Mouse (Mus musculus): Measurements from ENCODE around the gene Rpl3. TPM values are rescaled to one million over a fixed set of nuclear protein-coding genes. Genes with fewer than 3 reads are reported as not detected.

Rpl3 gene
- total RNA-seq, 1 experiment from 2014 or later: 642 TPM

GRCm38 (mm10) chr15:80065414-80065813, 26.3 kb downstream of the Rpl3 start:
- DNase-seq: peak; percentile 72

DNA sequence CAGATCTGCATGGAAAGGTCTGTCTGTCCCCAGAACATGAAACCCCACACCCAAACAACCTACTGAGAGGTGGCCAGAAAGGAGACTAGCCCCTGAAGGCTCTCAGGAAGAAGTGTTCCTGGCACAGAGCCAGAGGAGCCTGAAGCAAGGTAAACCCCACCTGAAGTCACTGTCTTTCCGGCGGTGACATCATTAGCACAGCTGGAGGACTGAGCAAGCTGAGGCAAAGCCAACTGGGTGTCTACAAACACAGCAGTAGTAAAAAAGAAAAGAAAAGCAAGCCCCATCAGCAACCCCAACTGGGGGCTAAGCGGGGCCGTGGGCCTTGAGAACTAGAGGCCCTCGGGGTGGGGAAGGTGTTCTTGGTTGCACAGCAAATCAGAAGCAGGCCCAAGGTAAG, 26.7 kb downstream of the Rpl3 start:
- DNase-seq: no peak

GRCm38 (mm10) chr15:80062821-80063220, 28.8 kb downstream of the Rpl3 start:
- no peak for DNase-seq

DNA sequence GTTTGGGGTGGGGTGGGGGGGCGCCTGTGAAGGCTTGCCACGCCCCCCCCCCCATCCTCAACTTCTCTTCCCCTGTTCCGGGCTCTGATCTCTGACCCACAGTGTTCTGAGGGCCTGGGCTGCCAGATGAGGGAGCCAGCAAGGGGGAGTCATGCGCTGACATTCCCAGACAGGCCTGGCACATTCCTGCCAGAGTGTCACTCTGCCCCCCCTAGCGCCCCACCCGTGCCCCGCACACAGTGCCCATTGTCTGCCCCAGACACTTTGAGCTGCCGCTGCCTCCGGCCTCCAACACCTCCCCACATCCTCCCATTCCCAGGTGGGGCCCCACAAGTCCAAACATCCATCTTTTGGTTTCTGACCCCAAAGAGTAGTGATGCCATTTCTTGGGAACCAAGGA, 29.3 kb downstream of the Rpl3 start:
- DNase-seq: no peak

- no peak for DNase-seq
Observed at GRCm38 (mm10) chr15:80061071-80061550, 30.6 kb downstream of the Rpl3 start.

GRCm38 (mm10) chr15:80060356-80061070, 31.2 kb downstream of the Rpl3 start:
- no peak for DNase-seq

DNA sequence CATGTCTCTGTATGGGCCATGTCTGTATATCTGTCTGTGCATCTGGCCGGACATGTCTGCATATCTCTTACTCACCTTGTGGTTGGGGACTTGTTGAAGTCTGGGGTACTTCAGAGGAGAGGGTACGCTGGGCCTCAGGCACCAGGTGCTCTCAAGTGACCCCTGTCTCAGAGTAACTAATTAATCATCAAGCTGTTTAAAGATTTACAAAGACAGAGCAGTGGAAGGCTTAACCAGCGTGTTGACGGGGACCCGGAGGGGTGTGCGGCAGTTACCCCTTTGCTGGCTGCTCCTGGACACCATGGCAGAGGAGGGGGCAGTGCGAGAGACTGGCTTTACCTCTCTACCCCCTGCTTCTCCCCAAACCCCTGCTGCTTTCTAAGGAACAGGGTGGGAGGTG, 32.1 kb downstream of the Rpl3 start:
- no peak for DNase-seq

- no peak for DNase-seq
Observed at GRCm38 (mm10) chr15:80058151-80058550, 33.5 kb downstream of the Rpl3 start.

GRCm38 (mm10) chr15:80054034-80054710, 37.5 kb downstream of the Rpl3 start:
- DNase-seq: peak; percentile 81

DNA sequence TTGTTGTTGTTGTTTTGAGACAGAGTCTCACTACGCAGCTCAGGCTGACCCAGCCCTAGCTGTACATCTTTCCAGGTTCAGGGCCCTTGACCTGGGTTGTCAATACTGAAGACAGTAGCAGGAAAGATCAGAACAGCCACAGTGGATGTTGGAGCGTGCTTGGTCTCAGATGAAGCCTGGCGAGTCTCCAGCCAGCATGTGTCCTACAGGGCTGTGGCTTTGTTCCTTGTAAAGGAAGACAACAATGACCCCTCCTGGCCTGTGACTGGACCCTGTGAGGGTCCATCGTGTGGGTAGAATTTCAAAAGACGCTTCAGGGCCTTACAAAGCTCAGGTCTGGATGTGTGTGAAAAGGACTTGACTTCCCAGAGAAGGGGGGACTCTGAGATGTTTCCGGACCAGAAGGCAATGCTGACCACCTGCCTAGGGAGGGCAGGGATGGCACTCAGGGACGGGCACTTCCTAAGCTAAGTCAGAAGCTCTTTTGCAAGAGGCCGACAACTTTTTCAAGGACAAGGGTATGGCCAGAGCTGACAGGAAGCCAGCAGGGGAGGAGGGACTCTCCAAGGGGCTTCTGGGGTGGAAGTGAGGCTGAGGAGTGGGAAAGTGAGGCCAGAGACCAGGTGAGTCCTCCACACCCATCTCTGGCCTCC, 38.2 kb downstream of the Rpl3 start:
- peak; percentile 53 for DNase-seq

DNA sequence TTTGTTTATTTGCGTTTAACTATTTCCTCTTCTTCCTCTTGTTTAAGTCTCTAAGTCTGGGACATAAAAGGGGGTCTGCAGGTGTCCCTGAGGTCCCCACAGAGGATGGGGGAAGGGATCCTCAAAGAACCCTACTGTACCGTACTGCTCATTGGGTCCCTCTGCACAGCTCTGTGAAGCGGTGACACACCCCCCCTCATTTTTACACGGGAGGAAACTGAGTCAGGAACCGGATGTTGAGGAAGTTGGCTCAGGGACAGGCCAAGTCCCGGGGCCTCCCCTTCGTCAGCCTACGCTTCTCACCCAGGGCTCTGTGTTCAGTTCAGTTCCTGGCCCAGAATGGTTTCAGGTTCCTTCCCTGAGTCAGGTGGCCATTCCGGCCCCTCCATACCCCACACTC, 39.9 kb downstream of the Rpl3 start:
- no peak for DNase-seq

GRCm38 (mm10) chr15:80051092-80051761, 40.4 kb downstream of the Rpl3 start:
- no peak for DNase-seq

DNA sequence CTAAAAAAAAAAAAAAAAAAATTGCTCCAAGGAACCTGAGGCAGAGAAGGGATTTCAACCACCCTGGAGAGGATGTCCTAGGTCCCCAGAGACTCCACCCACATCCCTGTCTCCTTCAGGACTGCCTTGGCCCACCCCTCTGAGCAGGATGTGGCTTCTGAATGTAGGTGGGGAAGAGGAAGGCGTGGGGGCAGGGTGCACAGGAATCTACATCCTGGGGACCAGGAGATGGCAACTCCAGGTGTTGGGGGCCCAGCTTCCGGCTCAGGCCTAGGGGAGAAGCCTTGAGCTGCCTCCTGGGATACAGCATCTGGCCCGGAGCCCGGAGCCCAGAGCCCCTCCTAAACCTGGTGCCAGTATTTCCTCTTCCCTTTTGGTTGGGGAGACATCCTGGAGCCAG, 41.6 kb downstream of the Rpl3 start:
- DNase-seq: peak; percentile 55

DNA sequence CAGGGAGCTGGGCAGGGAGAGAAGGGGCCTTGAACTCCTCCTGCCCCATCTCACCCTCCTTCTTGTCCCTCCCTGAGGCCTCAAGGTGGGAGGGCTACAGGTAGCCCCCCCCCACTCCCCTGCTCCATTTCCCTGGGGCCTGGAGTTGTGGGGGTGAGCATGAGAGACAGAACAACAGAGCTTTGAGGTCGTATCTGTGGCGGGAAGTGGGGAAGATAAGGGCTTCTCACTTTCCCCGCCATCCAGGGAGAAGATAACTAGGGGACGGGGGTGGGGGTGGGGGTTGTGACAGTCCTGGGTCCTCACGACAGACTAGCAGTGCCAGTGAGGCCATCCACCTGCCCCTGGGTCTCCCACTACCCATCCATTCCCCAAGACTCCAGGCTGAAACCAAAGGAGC, 43.7 kb downstream of the Rpl3 start:
- no peak for DNase-seq

GRCm38 (mm10) chr15:80047242-80047641, 44.4 kb downstream of the Rpl3 start:
- DNase-seq: no peak

DNA sequence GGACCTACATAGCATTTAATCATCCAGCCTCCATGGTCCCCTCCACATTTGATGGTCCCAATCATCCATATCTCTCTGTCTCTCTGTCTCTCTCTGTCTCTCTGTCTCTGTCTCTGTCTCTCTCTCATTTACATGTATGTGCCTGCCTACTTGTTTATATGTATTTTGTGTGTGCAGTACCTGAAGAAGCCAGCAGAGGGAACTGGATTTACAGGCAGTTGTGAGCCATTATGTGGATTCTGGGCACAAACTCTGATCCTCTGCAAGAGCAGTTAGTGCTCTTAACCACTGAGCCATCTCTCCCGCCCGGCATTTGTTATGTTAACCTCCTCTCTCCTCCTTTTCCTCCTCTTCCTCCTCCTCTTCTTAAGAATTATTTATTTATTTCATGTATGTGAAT, 45.9 kb downstream of the Rpl3 start:
- no peak for DNase-seq

DNA sequence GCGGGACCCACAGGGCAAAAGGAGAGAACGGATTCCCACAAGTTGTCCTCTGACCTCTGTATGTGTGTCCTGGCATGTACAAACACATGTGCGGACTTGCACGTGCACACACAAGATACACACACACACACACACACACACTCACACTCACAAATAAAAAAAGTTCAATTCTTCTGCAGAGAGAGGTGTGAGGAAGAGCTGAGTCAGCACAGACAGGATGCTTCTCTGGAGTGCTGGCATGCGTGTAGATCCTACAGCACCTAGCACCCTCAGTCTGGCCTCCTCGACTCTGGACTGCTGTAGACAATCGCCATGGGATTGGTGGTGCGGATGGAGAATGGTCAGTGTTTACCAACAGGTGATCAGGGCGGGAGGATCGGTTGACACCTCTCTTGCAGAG, 47.4 kb downstream of the Rpl3 start:
- no peak for DNase-seq

GRCm38 (mm10) chr15:80042152-80042551, 49.5 kb downstream of the Rpl3 start:
- DNase-seq: no peak

- DNase-seq: no peak
Observed at GRCm38 (mm10) chr15:80038110-80038391, 53.6 kb downstream of the Rpl3 start.

- no peak for DNase-seq
Observed at GRCm38 (mm10) chr15:80037255-80038109, 54.2 kb downstream of the Rpl3 start.

- peak; percentile 47 for DNase-seq
Observed at GRCm38 (mm10) chr15:80035341-80035885, 56.3 kb downstream of the Rpl3 start.

GRCm38 (mm10) chr15:80034913-80035312, 56.8 kb downstream of the Rpl3 start:
- no peak for DNase-seq
